Mouse (Mus musculus): ENCODE data around the gene Cd3d. TPM values are rescaled to one million over a fixed set of nuclear protein-coding genes. Genes with fewer than 3 reads are reported as not detected.

Cd3d gene
- total RNA-seq, 2 experiments from 2014 or later, result not detected

- DNase-seq (ENCODE audit: low spot score in 2 of 2), result no peak
- intact Hi-C loops (cut with DNase I), result no loop called here
Observed at GRCm38 (mm10) chr9:45027376-45027775, 45.8 kb downstream of the Cd3d start.

- intact Hi-C loops (cut with DNase I), result no loop called here
- DNase-seq (ENCODE audit: low spot score in 2 of 2), result no peak
Observed at GRCm38 (mm10) chr9:45030341-45030740, 48.8 kb downstream of the Cd3d start.

- DNase-seq (ENCODE audit: low spot score in 2 of 2), result no peak
- intact Hi-C loops (cut with DNase I), result no loop called here
Observed at GRCm38 (mm10) chr9:45032261-45032660, 50.7 kb downstream of the Cd3d start.

GRCm38 (mm10) chr9:45034526-45034925 lies 52.9 kb downstream of the Cd3d start:
- intact Hi-C loops (cut with DNase I), result no loop called here
- no peak for DNase-seq (ENCODE audit: low spot score in 2 of 2)

Other genes starting within 250 kb of the Cd3d start
- gene Phldb1, start 246.6 kb upstream of the Cd3d start, total RNA-seq (2021), result 10 to 100 TPM; 62.4 to 65.7 TPM
- 10 to 100 TPM; 91.2 to 97.7 TPM for gene Arcn1, start 213.9 kb upstream of the Cd3d start, total RNA-seq (2021)
- 10 to 100 TPM; 68.2 to 85.5 TPM for gene Ift46, start 213.9 kb upstream of the Cd3d start, total RNA-seq (2021)
- 10 to 100 TPM; 36.5 to 41.3 TPM for gene Tmem25, start 182.5 kb upstream of the Cd3d start, total RNA-seq (2021)
- 1 to 10 TPM in 1 of 2 experiments, under 1 TPM in 1; 0.78 to 1.4 TPM for gene Ttc36, start 178.7 kb upstream of the Cd3d start, total RNA-seq (2021)
- gene Kmt2a, start 100.5 kb upstream of the Cd3d start, total RNA-seq (2021), result 10 to 100 TPM; 44.2 to 54.4 TPM
- 100 to 1,000 TPM; 372 to 384 TPM for gene Atp5l, start 61.0 kb upstream of the Cd3d start, total RNA-seq (2021)
- 10 to 100 TPM; 77.6 to 79.8 TPM for gene Ube4a, start 16.2 kb upstream of the Cd3d start, total RNA-seq (2021)
- gene Cd3g, start 1.4 kb upstream of the Cd3d start, total RNA-seq (2021), result not detected
- gene Cd3e, start 27.8 kb downstream of the Cd3d start, total RNA-seq (2021), result not detected
- 1 to 10 TPM; 1.2 to 1.9 TPM for gene Mpzl2, start 58.0 kb downstream of the Cd3d start, total RNA-seq (2021)
- gene Mpzl3, start 73.4 kb downstream of the Cd3d start, total RNA-seq (2021), result 1 to 10 TPM; 3.7 to 4.1 TPM
- under 1 TPM; 0.35 to 0.57 TPM for gene Jaml, start 97.4 kb downstream of the Cd3d start, total RNA-seq (2021)
- gene Scn2b, start 136.0 kb downstream of the Cd3d start, total RNA-seq (2021), result 100 to 1,000 TPM; 174 to 177 TPM
- gene Scn4b, start 156.6 kb downstream of the Cd3d start, total RNA-seq (2021), result 10 to 100 TPM; 11.3 to 16.2 TPM
- gene BC049352, start 200.2 kb downstream of the Cd3d start, total RNA-seq (2021), result under 1 TPM; 0.55 to 0.66 TPM
- gene Tmprss4, start 222.3 kb downstream of the Cd3d start, total RNA-seq (2021), result under 1 TPM in 1 of 2 experiments, not detected in 1; 0.25 TPM

Data from left cerebral cortex, postnatal 14 days (tissue).